Mouse (Mus musculus): Measurements from ENCODE around the gene Calca. TPM values are rescaled to one million over a fixed set of nuclear protein-coding genes. Genes with fewer than 3 reads are reported as not detected.
A peak's percentile ranks its signal among the peaks of the same experiment; 100 is the strongest.

Gene Calca
- 26.8 and 28.2 TPM in 2 replicates for polyA plus RNA-seq (2015; fragmentation: Nextera tagmentation; extraction: Ambion mirVana)

GRCm38 (mm10) chr7:114636102-114636501, at the start of gene Calca:
TSS of gene Calca (minus strand) at chr7:114636357.
- H3K4me2 ChIP-seq (ENCODE audit: low read length) = peak within 1 kb of the TSS; percentile 66
- ATAC-seq = peak; percentile 65; the same call in 1 of the 2 replicates
- H3K27ac ChIP-seq (ENCODE audit: low read depth, low read length) = no peak within 1 kb of the TSS
- H3K9me3 ChIP-seq (ENCODE audit: control insufficient read depth, low read length) = no peaks in the 10 kb centered on the region
- WGBS = 1% methylated on average over 12 of the region's 12 CpGs
- H3K4me1 ChIP-seq (ENCODE audit: control insufficient read depth, insufficient read depth, low read depth, low read length) = peaks cover 3% of the 10 kb centered on the region; the same call in 1 of the 2 replicates
- H3K9ac ChIP-seq (ENCODE audit: low read depth, low read length) = peak within 1 kb of the TSS; percentile 44
- H3K27me3 ChIP-seq (replicated peaks; ENCODE audit: control insufficient read depth, insufficient read depth, low read length) = no peaks in the 10 kb centered on the region; the same call in 1 of the 2 replicates
- no peaks in the 10 kb centered on the region for H3K36me3 ChIP-seq (ENCODE audit: control insufficient read depth, insufficient read depth, low read length)
- H3K4me3 ChIP-seq (ENCODE audit: low read length) = peak within 1 kb of the TSS; percentile 43

GRCm38 (mm10) chr7:114672697-114673096, 36.5 kb upstream of the Calca start:
- Histone ChIP-seq H3K4me2 (ENCODE audit: low read length) (no peak overlapping the region), H3K9me3 (ENCODE audit: control insufficient read depth, low read length) (no peaks in the 10 kb centered on the region), H3K27me3 (replicated peaks; ENCODE audit: control insufficient read depth, insufficient read depth, low read length) (no peaks in the 10 kb centered on the region), H3K27ac (ENCODE audit: low read depth, low read length) (no peak overlapping the region), H3K4me1 (ENCODE audit: control insufficient read depth, insufficient read depth, low read depth, low read length) (no peaks in the 10 kb centered on the region), H3K36me3 (ENCODE audit: control insufficient read depth, insufficient read depth, low read length) (no peaks in the 10 kb centered on the region), H3K9ac (ENCODE audit: low read depth, low read length) (no peak overlapping the region), H3K4me3 (ENCODE audit: low read length) (no peak overlapping the region)
- 23% methylated on average over 2 of the region's 2 CpGs for WGBS
- ATAC-seq = no peak

GRCm38 (mm10) chr7:114671405-114671804, 35.2 kb upstream of the Calca start:
- Histone ChIP-seq H3K4me2 (ENCODE audit: low read length) (no peak overlapping the region), H3K36me3 (ENCODE audit: control insufficient read depth, insufficient read depth, low read length) (no peaks in the 10 kb centered on the region), H3K4me3 (ENCODE audit: low read length) (no peak overlapping the region), H3K27me3 (replicated peaks; ENCODE audit: control insufficient read depth, insufficient read depth, low read length) (no peaks in the 10 kb centered on the region), H3K4me1 (ENCODE audit: control insufficient read depth, insufficient read depth, low read depth, low read length) (no peaks in the 10 kb centered on the region), H3K9ac (ENCODE audit: low read depth, low read length) (no peak overlapping the region), H3K27ac (ENCODE audit: low read depth, low read length) (no peak overlapping the region), H3K9me3 (ENCODE audit: control insufficient read depth, low read length) (no peaks in the 10 kb centered on the region)
- no peak for ATAC-seq
- WGBS = 86% methylated on average over 1 of the region's 1 CpGs

GRCm38 (mm10) chr7:114649730-114650129, 13.6 kb upstream of the Calca start:
- Histone ChIP-seq H3K9ac (ENCODE audit: low read depth, low read length) (no peak overlapping the region), H3K27me3 (replicated peaks; ENCODE audit: control insufficient read depth, insufficient read depth, low read length) (no peaks in the 10 kb centered on the region), H3K27ac (ENCODE audit: low read depth, low read length) (no peak overlapping the region), H3K9me3 (ENCODE audit: control insufficient read depth, low read length) (no peaks in the 10 kb centered on the region), H3K4me2 (ENCODE audit: low read length) (no peak overlapping the region), H3K36me3 (ENCODE audit: control insufficient read depth, insufficient read depth, low read length) (no peaks in the 10 kb centered on the region), H3K4me3 (ENCODE audit: low read length) (no peak overlapping the region), H3K4me1 (ENCODE audit: control insufficient read depth, insufficient read depth, low read depth, low read length) (no peaks in the 10 kb centered on the region)
- 47% methylated on average over 3 of the region's 3 CpGs for whole genome bisulfite sequencing
- ATAC-seq = no peak

- Histone ChIP-seq H3K36me3 (ENCODE audit: control insufficient read depth, insufficient read depth, low read length) (no peaks in the 10 kb centered on the region), H3K9me3 (ENCODE audit: control insufficient read depth, low read length) (no peaks in the 10 kb centered on the region), H3K4me3 (ENCODE audit: low read length) (no peak overlapping the region), H3K4me1 (ENCODE audit: control insufficient read depth, insufficient read depth, low read depth, low read length) (no peaks in the 10 kb centered on the region), H3K27ac (ENCODE audit: low read depth, low read length) (no peak overlapping the region), H3K27me3 (replicated peaks; ENCODE audit: control insufficient read depth, insufficient read depth, low read length) (no peaks in the 10 kb centered on the region), H3K4me2 (ENCODE audit: low read length) (no peak overlapping the region), H3K9ac (ENCODE audit: low read depth, low read length) (no peak overlapping the region)
- no peak for ATAC-seq
- 50% methylated on average over 3 of the region's 3 CpGs for WGBS
Observed at GRCm38 (mm10) chr7:114648791-114649190, 12.6 kb upstream of the Calca start.

- H3K4me2 ChIP-seq (ENCODE audit: low read length) = peak overlapping the region; percentile 66
- peaks cover 3% of the 10 kb centered on the region; the same call in 1 of the 2 replicates for H3K4me1 ChIP-seq (ENCODE audit: control insufficient read depth, insufficient read depth, low read depth, low read length)
- peak overlapping the region; percentile 43 for H3K4me3 ChIP-seq (ENCODE audit: low read length)
- H3K9me3 ChIP-seq (ENCODE audit: control insufficient read depth, low read length) = no peaks in the 10 kb centered on the region
- H3K9ac ChIP-seq (ENCODE audit: low read depth, low read length) = peak overlapping the region; percentile 44
- H3K27ac ChIP-seq (ENCODE audit: low read depth, low read length) = no peak overlapping the region
- no peaks in the 10 kb centered on the region for H3K36me3 ChIP-seq (ENCODE audit: control insufficient read depth, insufficient read depth, low read length)
- H3K27me3 ChIP-seq (replicated peaks; ENCODE audit: control insufficient read depth, insufficient read depth, low read length) = no peaks in the 10 kb centered on the region; the same call in 1 of the 2 replicates
- ATAC-seq = peak; percentile 72
- WGBS = under 1% methylated on average over 20 of the region's 20 CpGs
Observed at GRCm38 (mm10) chr7:114635569-114636101, 522 bp downstream of the Calca start.

GRCm38 (mm10) chr7:114634386-114634785, 1.8 kb downstream of the Calca start:
- Histone ChIP-seq H3K4me1 (ENCODE audit: control insufficient read depth, insufficient read depth, low read depth, low read length) (peaks cover 3% of the 10 kb centered on the region; the same call in 1 of the 2 replicates), H3K9me3 (ENCODE audit: control insufficient read depth, low read length) (no peaks in the 10 kb centered on the region), H3K36me3 (ENCODE audit: control insufficient read depth, insufficient read depth, low read length) (no peaks in the 10 kb centered on the region), H3K4me3 (ENCODE audit: low read length) (no peak overlapping the region), H3K9ac (ENCODE audit: low read depth, low read length) (no peak overlapping the region), H3K4me2 (ENCODE audit: low read length) (no peak overlapping the region), H3K27ac (ENCODE audit: low read depth, low read length) (no peak overlapping the region), H3K27me3 (replicated peaks; ENCODE audit: control insufficient read depth, insufficient read depth, low read length) (no peaks in the 10 kb centered on the region; the same call in 1 of the 2 replicates)
- 78% methylated on average over 7 of the region's 7 CpGs for WGBS
- no peak for ATAC-seq

- Histone ChIP-seq H3K4me3 (ENCODE audit: low read length) (no peak overlapping the region), H3K27me3 (replicated peaks; ENCODE audit: control insufficient read depth, insufficient read depth, low read length) (no peaks in the 10 kb centered on the region), H3K4me2 (ENCODE audit: low read length) (no peak overlapping the region), H3K9ac (ENCODE audit: low read depth, low read length) (no peak overlapping the region), H3K36me3 (ENCODE audit: control insufficient read depth, insufficient read depth, low read length) (no peaks in the 10 kb centered on the region), H3K27ac (ENCODE audit: low read depth, low read length) (no peak overlapping the region), H3K4me1 (ENCODE audit: control insufficient read depth, insufficient read depth, low read depth, low read length) (no peaks in the 10 kb centered on the region), H3K9me3 (ENCODE audit: control insufficient read depth, low read length) (no peaks in the 10 kb centered on the region)
- ATAC-seq = no peak
- WGBS = 94% methylated on average over 3 of the region's 3 CpGs
Observed at GRCm38 (mm10) chr7:114625966-114626365, 10.2 kb downstream of the Calca start.

- H3K27ac ChIP-seq (ENCODE audit: low read depth, low read length) = no peak overlapping the region
- no peaks in the 10 kb centered on the region for H3K9me3 ChIP-seq (ENCODE audit: control insufficient read depth, low read length)
- no peak overlapping the region for H3K9ac ChIP-seq (ENCODE audit: low read depth, low read length)
- no peaks in the 10 kb centered on the region for H3K27me3 ChIP-seq (replicated peaks; ENCODE audit: control insufficient read depth, insufficient read depth, low read length)
- WGBS = 93% methylated on average over 6 of the region's 6 CpGs
- no peak overlapping the region for H3K4me3 ChIP-seq (ENCODE audit: low read length)
- H3K36me3 ChIP-seq (ENCODE audit: control insufficient read depth, insufficient read depth, low read length) = no peaks in the 10 kb centered on the region
- no peak for ATAC-seq
- no peaks in the 10 kb centered on the region for H3K4me1 ChIP-seq (ENCODE audit: control insufficient read depth, insufficient read depth, low read depth, low read length)
- no peak overlapping the region for H3K4me2 ChIP-seq (ENCODE audit: low read length)
Observed at GRCm38 (mm10) chr7:114616759-114617158, 19.4 kb downstream of the Calca start.
